Mouse (Mus musculus): ENCODE measurements at regions not wholly inside any gene's neighbourhood (a gene's known extent, or its start where the extent isn't known, plus 50 kb on each side); places are given as distances from the start of the nearest gene placed in this dataset.

DNA sequence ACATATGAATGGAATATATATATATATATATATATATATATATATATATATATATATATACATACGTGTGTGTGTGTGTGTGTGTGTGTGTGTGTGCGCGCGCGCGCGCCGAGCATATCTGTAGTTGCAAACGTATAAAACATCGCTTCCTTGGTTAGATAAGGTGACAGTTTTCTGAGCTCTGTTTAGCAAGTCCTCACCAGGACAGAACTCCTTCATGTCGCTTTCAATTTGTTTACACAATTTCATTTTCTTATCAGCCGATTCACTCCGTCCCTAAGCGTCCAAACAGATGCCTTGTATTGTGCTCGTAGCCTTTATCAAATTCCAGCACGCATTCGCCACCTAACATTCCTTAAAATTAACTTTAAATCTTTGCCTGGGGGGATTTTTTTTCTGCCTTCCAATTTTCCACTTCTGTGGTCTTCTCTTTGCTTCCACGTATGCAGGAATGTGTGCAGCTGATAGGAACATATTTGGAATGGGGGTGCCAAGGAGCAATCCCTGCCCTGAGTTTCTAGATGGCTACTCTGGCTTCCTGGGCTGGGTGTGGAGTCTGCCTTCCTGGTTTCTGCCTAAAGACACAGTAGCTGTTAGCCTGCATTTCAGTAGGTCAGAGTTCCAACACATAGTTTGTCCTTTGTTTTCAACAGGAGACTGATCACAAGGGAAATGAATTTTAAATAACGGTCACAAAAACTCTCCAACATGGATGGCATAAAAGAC, 575.7 kb downstream of the Robo2 start:
- Histone ChIP-seq H3K9me3 (ENCODE audit: control insufficient read depth, low read length) (no peaks in the 10 kb centered on the region), H3K4me2 (ENCODE audit: low read depth, severe bottlenecking) (no peak overlapping the region), H3K4me3 (ENCODE audit: low read depth, low read length) (no peak overlapping the region), H3K27ac (replicated peaks; ENCODE audit: low read depth, low read length) (no peak overlapping the region), H3K27me3 (ENCODE audit: control insufficient read depth, insufficient read depth, low read length) (no peaks in the 10 kb centered on the region), H3K9ac (ENCODE audit: low read length) (no peak overlapping the region), H3K36me3 (ENCODE audit: control insufficient read depth, insufficient read depth, low read length) (no peaks in the 10 kb centered on the region), H3K4me1 (ENCODE audit: control insufficient read depth, insufficient read depth, low read length) (no peaks in the 10 kb centered on the region)
- DNase-seq (ENCODE audit: low spot score) (no peak), ATAC-seq (ENCODE audit: insufficient number of reproducible peaks, low FRiP score, low TSS enrichment, low read depth) (no peak)
- 94% methylated on average over 19 of the region's 19 CpGs for WGBS

DNA sequence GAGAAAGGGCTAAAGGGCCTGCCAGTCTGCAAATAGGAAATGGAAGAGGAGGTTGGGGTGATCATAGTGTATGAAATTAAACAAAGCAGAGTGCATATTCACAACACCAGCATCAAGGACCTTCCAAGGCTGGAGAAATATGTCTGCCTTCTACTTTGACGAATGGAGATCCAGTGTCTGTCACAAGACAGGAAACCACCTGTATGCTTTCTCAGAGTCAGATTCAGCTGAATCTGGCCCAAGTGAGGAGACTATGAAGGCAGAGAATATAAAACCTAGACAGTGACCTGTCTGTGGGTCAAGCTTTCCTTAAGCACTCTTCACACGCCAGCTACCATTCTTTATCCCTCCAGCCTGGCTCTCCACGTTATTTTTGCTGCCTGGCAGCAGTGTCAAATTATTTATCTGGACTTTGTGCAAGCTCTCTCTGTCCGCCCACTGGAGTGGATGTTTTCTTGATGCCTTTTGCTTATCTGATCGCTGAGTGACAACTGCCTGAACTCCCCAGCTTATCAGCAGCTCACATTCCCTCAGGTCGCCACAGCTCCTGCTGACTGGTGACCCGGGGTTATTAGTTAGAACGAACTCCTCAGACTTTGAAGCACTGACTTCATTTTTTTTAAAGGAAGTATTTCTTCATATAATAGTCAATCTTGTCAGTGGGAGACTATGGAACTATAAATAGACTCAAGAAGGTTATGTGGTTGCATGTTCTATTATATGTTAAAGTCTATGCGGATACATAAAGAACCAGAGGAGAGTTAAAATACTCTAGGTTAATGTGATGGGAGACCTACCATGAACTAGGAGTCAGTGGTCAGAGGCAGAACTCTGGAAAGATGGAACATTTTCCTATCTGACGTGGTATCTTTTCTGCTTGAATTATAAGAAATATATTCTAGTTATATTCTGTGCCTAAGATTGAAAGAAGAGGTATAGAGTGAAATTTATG, 590.0 kb downstream of the Robo2 start:
- Histone ChIP-seq H3K4me3 (ENCODE audit: low read depth, low read length) (no peak overlapping the region), H3K27ac (replicated peaks; ENCODE audit: low read depth, low read length) (no peak overlapping the region), H3K27me3 (ENCODE audit: control insufficient read depth, insufficient read depth, low read length) (no peaks in the 10 kb centered on the region), H3K9me3 (ENCODE audit: control insufficient read depth, low read length) (no peaks in the 10 kb centered on the region), H3K36me3 (ENCODE audit: control insufficient read depth, insufficient read depth, low read length) (no peaks in the 10 kb centered on the region), H3K4me2 (ENCODE audit: low read depth, severe bottlenecking) (no peak overlapping the region), H3K4me1 (ENCODE audit: control insufficient read depth, insufficient read depth, low read length) (no peaks in the 10 kb centered on the region), H3K9ac (ENCODE audit: low read length) (no peak overlapping the region)
- WGBS: 72% methylated on average over 10 of the region's 10 CpGs
- no peak for DNase-seq (ENCODE audit: low spot score)
- ATAC-seq (ENCODE audit: insufficient number of reproducible peaks, low FRiP score, low TSS enrichment, low read depth): no peak

DNA sequence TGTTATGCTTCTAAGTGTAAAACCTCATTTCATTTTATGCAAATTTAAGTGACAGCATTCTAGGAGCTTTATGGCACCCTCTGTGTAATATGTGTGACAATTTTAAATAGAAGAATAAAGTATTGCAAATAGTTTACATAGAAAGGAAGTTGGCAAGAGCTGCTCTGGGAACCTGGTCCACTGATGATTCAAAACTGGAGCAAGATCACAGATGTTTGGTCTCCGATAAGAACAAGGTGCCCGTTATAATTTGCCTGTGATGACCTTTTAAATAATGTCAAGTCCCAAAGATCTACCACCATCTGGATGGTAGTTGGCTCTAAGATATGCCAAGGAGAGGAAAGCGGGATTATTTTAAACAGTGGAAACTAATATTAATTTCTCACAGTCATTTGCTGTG, 607.1 kb downstream of the Robo2 start:
- ATAC-seq (ENCODE audit: insufficient number of reproducible peaks, low FRiP score, low TSS enrichment, low read depth) (no peak), DNase-seq (ENCODE audit: low spot score) (no peak)
- WGBS: 91% methylated on average over 3 of the region's 3 CpGs

DNA sequence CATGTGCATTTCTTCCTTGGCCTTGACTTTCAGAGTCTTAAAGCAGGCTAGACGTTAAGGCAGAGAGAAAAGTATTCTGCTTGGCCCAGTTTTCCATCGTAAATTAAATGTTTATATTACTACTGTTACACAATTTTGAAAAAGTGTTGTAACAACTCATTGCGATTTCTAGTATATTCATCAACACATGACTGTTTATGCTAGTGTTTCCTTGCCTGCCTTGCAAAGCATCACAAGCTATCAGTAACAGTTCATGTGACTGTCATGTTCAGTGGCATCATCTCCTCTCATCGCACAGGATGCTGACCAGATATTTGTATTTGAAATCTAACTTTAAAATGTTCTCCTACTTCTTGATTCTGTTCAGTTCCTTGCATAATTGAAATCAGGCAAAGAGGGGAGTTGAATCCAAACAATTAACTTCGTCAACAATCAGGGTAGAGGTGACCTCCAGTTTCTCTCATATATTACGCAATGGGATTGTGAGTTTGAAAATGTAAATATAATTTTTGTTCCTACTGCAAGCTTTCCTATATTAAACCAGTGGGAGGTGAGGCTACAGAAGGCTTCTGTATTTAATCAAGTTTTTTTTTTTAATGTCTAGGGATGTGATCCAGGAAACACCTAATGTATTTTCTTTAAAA, 615.0 kb downstream of the Robo2 start:
- ATAC-seq (ENCODE audit: insufficient number of reproducible peaks, low FRiP score, low TSS enrichment, low read depth) (no peak), DNase-seq (ENCODE audit: low spot score) (no peak)
- Histone ChIP-seq H3K27ac (replicated peaks; ENCODE audit: low read depth, low read length) (no peak overlapping the region), H3K36me3 (ENCODE audit: control insufficient read depth, insufficient read depth, low read length) (no peaks in the 10 kb centered on the region), H3K4me1 (ENCODE audit: control insufficient read depth, insufficient read depth, low read length) (no peaks in the 10 kb centered on the region), H3K9ac (ENCODE audit: low read length) (no peak overlapping the region), H3K4me2 (ENCODE audit: low read depth, severe bottlenecking) (no peak overlapping the region), H3K4me3 (ENCODE audit: low read depth, low read length) (no peak overlapping the region), H3K9me3 (ENCODE audit: control insufficient read depth, low read length) (no peaks in the 10 kb centered on the region), H3K27me3 (ENCODE audit: control insufficient read depth, insufficient read depth, low read length) (no peaks in the 10 kb centered on the region)
- WGBS: 82% methylated on average over 6 of the region's 6 CpGs

More for the DNA sequence above, 607.1 kb downstream of the Robo2 start:
- no peak overlapping the region for H3K27ac ChIP-seq (replicated peaks; ENCODE audit: low read depth, low read length)
- H3K4me1 ChIP-seq (ENCODE audit: control insufficient read depth, insufficient read depth, low read length): no peaks in the 10 kb centered on the region
- H3K4me2 ChIP-seq (ENCODE audit: low read depth, severe bottlenecking): no peak overlapping the region
- H3K27me3 ChIP-seq (ENCODE audit: control insufficient read depth, insufficient read depth, low read length): no peaks in the 10 kb centered on the region
- H3K9me3 ChIP-seq (ENCODE audit: control insufficient read depth, low read length): no peaks in the 10 kb centered on the region
- no peak overlapping the region for H3K4me3 ChIP-seq (ENCODE audit: low read depth, low read length)
- H3K9ac ChIP-seq (ENCODE audit: low read length): no peak overlapping the region
- no peaks in the 10 kb centered on the region for H3K36me3 ChIP-seq (ENCODE audit: control insufficient read depth, insufficient read depth, low read length)

DNA sequence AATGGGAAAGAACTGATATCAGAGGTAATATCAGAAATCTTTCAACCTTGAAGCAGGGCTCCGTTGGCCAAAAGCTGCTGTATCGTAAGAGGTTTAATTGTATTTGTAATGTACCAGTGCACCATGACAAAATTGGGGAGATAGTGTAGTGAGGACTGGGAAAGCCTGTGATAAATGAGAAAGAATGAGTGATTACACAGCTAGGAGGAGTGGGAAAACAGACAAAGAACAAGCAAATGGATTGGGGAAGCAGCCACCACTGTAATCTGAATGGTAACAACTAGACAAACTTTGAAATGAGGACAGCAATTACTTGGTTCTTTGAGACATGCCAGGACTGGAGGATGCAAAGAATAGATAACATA, 626.6 kb downstream of the Robo2 start:
- Histone ChIP-seq H3K36me3 (ENCODE audit: control insufficient read depth, insufficient read depth, low read length) (no peaks in the 10 kb centered on the region), H3K9me3 (ENCODE audit: control insufficient read depth, low read length) (no peaks in the 10 kb centered on the region), H3K27ac (replicated peaks; ENCODE audit: low read depth, low read length) (no peak overlapping the region), H3K4me3 (ENCODE audit: low read depth, low read length) (no peak overlapping the region), H3K9ac (ENCODE audit: low read length) (no peak overlapping the region), H3K4me1 (ENCODE audit: control insufficient read depth, insufficient read depth, low read length) (no peaks in the 10 kb centered on the region), H3K27me3 (ENCODE audit: control insufficient read depth, insufficient read depth, low read length) (no peaks in the 10 kb centered on the region), H3K4me2 (ENCODE audit: low read depth, severe bottlenecking) (no peak overlapping the region)
- ATAC-seq (ENCODE audit: insufficient number of reproducible peaks, low FRiP score, low TSS enrichment, low read depth): no peak
- DNase-seq (ENCODE audit: low spot score): no peak
- WGBS: 88% methylated on average over 2 of the region's 2 CpGs

DNA sequence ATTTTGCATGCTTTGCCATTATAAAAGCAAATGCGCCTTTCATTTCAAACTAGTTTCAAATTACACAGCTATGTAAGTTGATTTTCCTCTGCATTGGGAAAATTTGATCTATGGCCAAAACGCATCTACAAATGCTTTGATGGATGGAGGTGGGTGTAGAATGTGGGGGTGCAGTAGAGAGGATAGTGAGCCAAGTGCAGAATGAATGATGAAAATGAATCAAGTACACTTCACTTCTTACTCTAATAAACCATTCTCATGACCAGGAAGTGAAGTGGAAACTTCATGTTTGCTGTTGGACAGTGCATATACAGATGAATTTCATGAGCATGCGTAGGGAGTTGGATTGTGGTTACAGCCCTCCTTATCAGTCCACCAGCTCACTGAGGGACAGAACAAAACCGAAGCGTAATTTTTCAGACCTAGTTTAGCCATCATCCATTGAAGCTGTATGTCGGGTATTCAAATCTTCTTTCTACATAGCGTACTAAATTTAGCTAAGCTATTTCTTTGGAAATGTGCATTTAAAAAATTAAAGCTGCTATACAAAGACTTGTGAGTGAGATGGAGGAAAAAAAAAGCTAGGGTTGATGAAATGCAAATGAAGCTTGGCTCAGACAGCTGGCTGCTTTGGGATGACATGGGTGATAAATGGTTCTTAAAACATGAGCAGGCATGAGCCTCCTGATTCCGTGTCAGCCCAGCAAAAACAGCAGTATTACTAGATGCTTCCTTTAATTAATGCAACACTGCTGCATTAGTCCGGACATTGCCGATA, 627.1 kb downstream of the Robo2 start:
- H3K27me3 ChIP-seq (ENCODE audit: control insufficient read depth, insufficient read depth, low read length): no peaks in the 10 kb centered on the region
- H3K9me3 ChIP-seq (ENCODE audit: control insufficient read depth, low read length): no peaks in the 10 kb centered on the region
- H3K4me2 ChIP-seq (ENCODE audit: low read depth, severe bottlenecking): no peak overlapping the region
- no peaks in the 10 kb centered on the region for H3K36me3 ChIP-seq (ENCODE audit: control insufficient read depth, insufficient read depth, low read length)
- 89% methylated on average over 10 of the region's 10 CpGs for WGBS
- no peak overlapping the region for H3K4me3 ChIP-seq (ENCODE audit: low read depth, low read length)
- no peak overlapping the region for H3K27ac ChIP-seq (replicated peaks; ENCODE audit: low read depth, low read length)
- H3K4me1 ChIP-seq (ENCODE audit: control insufficient read depth, insufficient read depth, low read length): no peaks in the 10 kb centered on the region
- no peak for DNase-seq (ENCODE audit: low spot score)
- no peak overlapping the region for H3K9ac ChIP-seq (ENCODE audit: low read length)
- ATAC-seq (ENCODE audit: insufficient number of reproducible peaks, low FRiP score, low TSS enrichment, low read depth): no peak

DNA sequence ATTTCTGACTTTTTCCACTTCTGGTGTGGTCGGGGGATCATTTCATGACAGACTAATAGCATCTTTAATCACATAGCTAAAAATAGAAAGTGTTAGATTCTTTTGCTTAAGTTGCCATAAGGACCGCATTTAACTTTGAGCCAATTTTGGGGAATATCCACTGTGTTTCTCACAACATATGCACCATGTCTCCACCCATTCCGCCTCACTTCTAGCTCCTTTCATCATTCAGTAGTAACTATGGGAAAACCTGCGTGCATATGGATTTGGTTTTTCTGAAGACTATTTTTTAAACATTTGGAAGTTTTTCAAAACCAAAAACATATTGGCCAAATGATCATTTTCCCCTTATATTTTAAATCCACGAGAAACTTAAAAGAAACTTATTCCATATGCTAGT, 639.2 kb downstream of the Robo2 start:
- no peak for DNase-seq (ENCODE audit: low spot score)

DNA sequence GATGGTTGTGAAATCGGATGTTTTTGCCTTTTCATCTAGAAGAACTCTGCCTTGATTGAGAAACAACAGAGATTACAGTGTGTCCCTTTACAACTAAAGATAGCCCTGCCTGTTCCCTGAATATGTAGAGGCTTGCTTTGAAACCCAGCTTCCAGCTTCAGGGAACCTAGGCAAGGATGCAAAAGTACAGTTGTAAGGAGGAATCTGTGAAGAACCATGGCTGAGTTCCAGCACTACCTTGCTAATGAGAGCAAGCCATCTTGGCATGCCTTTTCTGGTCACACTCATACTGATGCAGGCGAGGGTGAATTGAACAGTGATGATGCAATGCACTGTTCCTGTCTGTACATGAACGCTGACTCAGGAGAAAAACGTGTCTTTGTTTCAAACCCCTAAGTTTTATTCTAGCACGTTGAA, 641.2 kb downstream of the Robo2 start:
- Histone ChIP-seq H3K9me3 (ENCODE audit: control insufficient read depth, low read length) (no peaks in the 10 kb centered on the region), H3K4me2 (ENCODE audit: low read depth, severe bottlenecking) (no peak overlapping the region), H3K27me3 (ENCODE audit: control insufficient read depth, insufficient read depth, low read length) (no peaks in the 10 kb centered on the region), H3K36me3 (ENCODE audit: control insufficient read depth, insufficient read depth, low read length) (no peaks in the 10 kb centered on the region), H3K4me1 (ENCODE audit: control insufficient read depth, insufficient read depth, low read length) (no peaks in the 10 kb centered on the region), H3K27ac (replicated peaks; ENCODE audit: low read depth, low read length) (no peak overlapping the region), H3K9ac (ENCODE audit: low read length) (no peak overlapping the region), H3K4me3 (ENCODE audit: low read depth, low read length) (no peak overlapping the region)
- no peak for DNase-seq (ENCODE audit: low spot score)
- no peak for ATAC-seq (ENCODE audit: insufficient number of reproducible peaks, low FRiP score, low TSS enrichment, low read depth)
- 79% methylated on average over 5 of the region's 5 CpGs for WGBS

More for the DNA sequence above, 639.2 kb downstream of the Robo2 start:
- Histone ChIP-seq H3K27me3 (ENCODE audit: control insufficient read depth, insufficient read depth, low read length) (no peaks in the 10 kb centered on the region), H3K9me3 (ENCODE audit: control insufficient read depth, low read length) (no peaks in the 10 kb centered on the region), H3K4me1 (ENCODE audit: control insufficient read depth, insufficient read depth, low read length) (no peaks in the 10 kb centered on the region), H3K27ac (replicated peaks; ENCODE audit: low read depth, low read length) (no peak overlapping the region), H3K4me3 (ENCODE audit: low read depth, low read length) (no peak overlapping the region), H3K4me2 (ENCODE audit: low read depth, severe bottlenecking) (no peak overlapping the region), H3K9ac (ENCODE audit: low read length) (no peak overlapping the region), H3K36me3 (ENCODE audit: control insufficient read depth, insufficient read depth, low read length) (no peaks in the 10 kb centered on the region)
- ATAC-seq (ENCODE audit: insufficient number of reproducible peaks, low FRiP score, low TSS enrichment, low read depth): no peak
- WGBS: 82% methylated on average over 5 of the region's 5 CpGs

Measured in limb, embryonic 11.5 days (tissue).